Mouse (Mus musculus) limb, embryonic 14.5 days (tissue): ENCODE results near the gene Hoxa13. TPM values are rescaled to one million over a fixed set of nuclear protein-coding genes. Genes with fewer than 3 reads are reported as not detected.

Experiments
- ATAC-seq: fragments of 200-750 bp; cut with Nextera tagmentation; 2 replicates; pipeline ENCODE4 v1.8.0; 2017; ENCODE audit warnings: low read depth, moderate number of reproducible peaks, moderate TSS enrichment; ENCODE audit not compliant: low FRiP score
- DNase-seq: peaks from one replicate; pipeline ENCODE4 v3.0.0-alpha.2; 2015; ENCODE audit warnings: low spot score
- H3K27ac ChIP-seq: fragments of 300-500 bp; sonication (generic); replicated peaks from 2 replicates; pipeline ENCODE4 v1.5.1; 2014; ENCODE audit warnings: low read depth, mild to moderate bottlenecking, low read length, moderate library complexity, mixed read lengths
- H3K27me3 ChIP-seq: fragments of 300-500 bp; sonication (generic); 2 replicates; pipeline ENCODE4 v1.6.1; 2014; ENCODE audit warnings: low read length, mixed read lengths; ENCODE audit not compliant: control insufficient read depth, insufficient read depth
- H3K36me3 ChIP-seq: fragments of 300-500 bp; sonication (generic); 2 replicates; pipeline ENCODE4 v1.6.1; 2014; ENCODE audit warnings: mild to moderate bottlenecking, low read length, moderate library complexity, mixed read lengths; ENCODE audit not compliant: control insufficient read depth, insufficient read depth
- H3K4me1 ChIP-seq: fragments of 300-500 bp; sonication (generic); 2 replicates; pipeline ENCODE4 v1.6.1; 2014; ENCODE audit warnings: antibody characterized with exemption, low read length, mixed read lengths; ENCODE audit not compliant: control insufficient read depth, insufficient read depth
- H3K4me2 ChIP-seq: fragments of 300-500 bp; sonication (generic); replicated peaks from 2 replicates; pipeline ENCODE4 v1.6.1; 2014; ENCODE audit warnings: low read depth, mild to moderate bottlenecking, low read length, moderate library complexity; ENCODE audit not compliant: severe bottlenecking
- H3K4me3 ChIP-seq: fragments of 300-500 bp; sonication (generic); replicated peaks from 2 replicates; pipeline ENCODE4 v1.5.1; 2014; ENCODE audit warnings: low read length
- H3K9ac ChIP-seq: fragments of 300-500 bp; sonication (generic); 2 replicates; pipeline ENCODE4 v1.6.1; 2014; ENCODE audit warnings: mild to moderate bottlenecking, low read depth, low read length, moderate library complexity; ENCODE audit not compliant: severe bottlenecking
- H3K9me3 ChIP-seq: fragments of 300-500 bp; sonication (generic); 2 replicates; pipeline ENCODE4 v1.6.1; 2016; ENCODE audit warnings: low read length; ENCODE audit not compliant: control insufficient read depth
- POLR2A ChIP-seq: fragments of 200-500 bp; IDR thresholded peaks from 2 replicates; pipeline ENCODE4 v1.8.0; 2012; ENCODE audit warnings: inconsistent platforms, mild to moderate bottlenecking, moderate library complexity, borderline replicate concordance; ENCODE audit not compliant: insufficient read depth, insufficient read length; ENCODE audit errors: extremely low read depth
- whole genome bisulfite sequencing: fragments of 180-500 bp; shearing (Covaris S2); extraction: QIAGEN DNeasy Blood & Tissue Kit; methylation state at CpG from one replicate; pipeline ENCODE4 v1.1.7; 2014; 5-methylcytosine and 5-hydroxymethylcytosine counted together
- polyA plus RNA-seq, 2 experiments: library from polyadenylated mRNA; depleted of rRNA in 1 of 2; stranded (reverse) in 1 of 2; unstranded in 1 of 2; fragments of >200 nt; fragmentation: Nextera tagmentation in 1 of 2; extraction: Ambion mirVana in 1 of 2; gene quantifications; 2 replicates each; pipeline versions ENCODE4 v1.2.1 to v1.2.3; 2012 to 2014

The Hoxa13 gene
- polyA plus RNA-seq, 2 experiments: 16.0 to 26.0 TPM

- 61% methylated on average over 9 of the region's 9 CpGs for whole genome bisulfite sequencing
- Histone ChIP-seq H3K4me3 (peak overlapping the region; percentile 90; the same call in 1 of the 2 replicates), H3K27ac (no peak overlapping the region), H3K4me1 (peaks cover 41% of the 10 kb centered on the region), H3K27me3 (peaks cover 20% of the 10 kb centered on the region), H3K9me3 (no peaks in the 10 kb centered on the region), H3K9ac (0 out of 2 replicates have a peak overlapping the region, but pooled peaks have one; percentile 100), H3K36me3 (peaks cover 12% of the 10 kb centered on the region), H3K4me2 (peak overlapping the region; percentile 96)
- ATAC-seq: no peak
- no peak for DNase-seq
- TF ChIP-seq POLR2A: no peak
Measured at GRCm38 (mm10) chr6:52219234-52219942, 41.3 kb downstream of the Hoxa13 start.

GRCm38 (mm10) chr6:52218643-52219215 lies 42.0 kb downstream of the Hoxa13 start:
- Histone ChIP-seq H3K27me3 (peaks cover 23% of the 10 kb centered on the region), H3K9ac (peak overlapping the region; percentile 71; the same call in 1 of the 2 replicates), H3K4me2 (peak overlapping the region; percentile 96; the same call in 1 of the 2 replicates), H3K36me3 (peaks cover 6% of the 10 kb centered on the region; the same call in 1 of the 2 replicates), H3K9me3 (no peaks in the 10 kb centered on the region), H3K4me1 (peaks cover 43% of the 10 kb centered on the region), H3K27ac (no peak overlapping the region), H3K4me3 (peak overlapping the region; percentile 65)
- WGBS: 22% methylated on average over 14 of the region's 14 CpGs
- ATAC-seq (no peak), DNase-seq (no peak)
- no peak for TF ChIP-seq POLR2A

DNA sequence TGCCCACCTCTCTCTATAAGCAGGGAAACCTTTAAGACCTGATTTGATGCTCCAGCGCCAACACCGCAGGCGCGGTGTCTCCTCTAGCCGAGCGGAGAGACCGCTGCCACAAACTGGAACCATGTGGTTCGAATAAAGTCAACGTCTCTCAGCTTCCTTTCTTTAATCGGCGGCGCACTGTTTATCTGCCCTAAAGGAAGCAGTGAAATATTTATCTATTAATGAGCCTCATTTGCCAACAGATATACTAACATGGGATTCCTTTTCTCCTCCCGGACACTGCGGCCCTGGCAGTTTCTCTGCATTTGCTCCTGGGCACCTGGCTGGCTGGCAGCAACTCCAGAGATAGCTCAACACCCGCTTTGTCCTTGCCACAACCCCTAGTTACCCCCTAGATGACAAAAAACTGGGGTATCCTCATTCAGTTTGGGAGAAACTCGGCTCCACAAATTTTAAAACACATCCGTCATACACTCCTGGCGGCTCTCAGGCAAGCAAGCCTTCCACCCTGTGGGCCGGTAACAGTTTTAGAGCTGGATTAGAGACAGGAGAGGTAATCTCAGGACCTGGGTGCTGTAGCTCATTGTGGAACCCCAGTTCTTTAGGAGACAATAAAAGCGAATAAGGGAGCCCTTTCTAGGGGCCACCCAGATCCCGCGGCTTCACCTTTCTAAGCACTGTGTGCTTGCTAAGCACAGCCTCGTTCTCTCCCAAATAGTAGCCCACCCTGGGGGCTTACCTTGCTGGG lies 42.6 kb downstream of the Hoxa13 start:
- no peaks in the 10 kb centered on the region for H3K36me3 ChIP-seq
- no peak for TF ChIP-seq POLR2A
- H3K9me3 ChIP-seq: no peaks in the 10 kb centered on the region
- peaks cover 45% of the 10 kb centered on the region for H3K4me1 ChIP-seq
- ATAC-seq (no peak), DNase-seq (peak; percentile 59)
- peaks cover 23% of the 10 kb centered on the region for H3K27me3 ChIP-seq
- peak overlapping the region; percentile 71 for H3K9ac ChIP-seq
- H3K4me2 ChIP-seq: peak overlapping the region; percentile 96
- H3K27ac ChIP-seq: peak overlapping the region; percentile 89
- WGBS: 11% methylated on average over 23 of the region's 23 CpGs
- H3K4me3 ChIP-seq: peak overlapping the region; percentile 65

DNA sequence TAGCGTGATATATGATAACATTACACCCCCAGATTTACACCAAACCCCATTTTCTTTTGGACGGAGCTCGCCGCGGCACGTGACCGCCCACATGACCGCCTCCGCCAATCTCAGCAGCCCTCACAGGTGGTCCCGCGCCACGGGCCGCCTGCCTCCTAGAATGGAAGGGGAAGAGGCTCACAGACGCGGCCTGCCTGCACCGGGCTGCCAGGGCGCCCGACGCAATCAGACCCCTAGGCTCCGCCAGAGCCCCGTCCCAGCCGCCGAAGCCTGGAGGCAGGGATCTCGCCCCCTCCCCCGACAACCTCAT lies 43.3 kb downstream of the Hoxa13 start:
- peak; percentile 73 for ATAC-seq
- DNase-seq: peak; percentile 91
- peak overlapping the region; percentile 89 for H3K27ac ChIP-seq

More for the DNA sequence above, 43.3 kb downstream of the Hoxa13 start:
- peak overlapping the region; percentile 96 for H3K4me2 ChIP-seq
- peak overlapping the region; percentile 71 for H3K9ac ChIP-seq
- TF ChIP-seq POLR2A: 0 out of 2 replicates have a peak, but pooled peaks have one; percentile 59
- 2% methylated on average over 24 of the region's 25 CpGs for WGBS
- H3K4me3 ChIP-seq: peak overlapping the region; percentile 65
- H3K36me3 ChIP-seq: no peaks in the 10 kb centered on the region
- H3K4me1 ChIP-seq: peaks cover 45% of the 10 kb centered on the region
- no peaks in the 10 kb centered on the region for H3K9me3 ChIP-seq
- peaks cover 23% of the 10 kb centered on the region for H3K27me3 ChIP-seq
